Mouse (Mus musculus): ENCODE results near the gene Mgarp. TPM values are rescaled to one million over a fixed set of nuclear protein-coding genes. Genes with fewer than 3 reads are reported as not detected.

Gene Mgarp
- polyA plus RNA-seq, 1 experiment from 2014 or later: 1.6 TPM

DNA sequence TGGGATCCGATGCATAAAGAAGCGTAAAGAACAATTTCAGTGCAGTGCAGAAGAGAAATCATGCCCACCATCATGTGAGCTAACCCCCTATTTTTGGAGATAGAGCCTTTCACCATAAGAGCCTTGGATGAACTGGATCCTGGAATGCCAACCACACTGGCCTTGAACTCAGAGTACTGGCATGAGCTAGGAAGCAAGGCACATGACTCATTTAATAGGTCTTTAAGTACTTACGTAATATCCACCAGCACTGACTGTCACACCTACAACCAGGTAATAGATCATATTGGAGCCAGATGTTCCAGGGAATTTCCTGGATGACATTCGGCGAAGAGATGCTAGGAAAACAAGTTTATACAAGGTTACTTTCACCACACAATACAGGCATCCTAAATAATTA lies 4.9 kb downstream of the Mgarp start:
- Histone ChIP-seq H3K27ac (ENCODE audit: low read depth, low read length) (no peak overlapping the region), H3K36me3 (ENCODE audit: control insufficient read depth, insufficient read depth, low read length) (no peaks in the 10 kb centered on the region), H3K4me3 (ENCODE audit: low read length) (no peak overlapping the region), H3K9me3 (ENCODE audit: control insufficient read depth, low read length) (no peaks in the 10 kb centered on the region), H3K4me1 (ENCODE audit: control insufficient read depth, insufficient read depth, low read length) (peaks cover 5% of the 10 kb centered on the region; the same call in 1 of the 2 replicates), H3K9ac (ENCODE audit: low read depth, low read length) (no peak overlapping the region), H3K27me3 (ENCODE audit: control insufficient read depth, insufficient read depth, low read length) (peaks cover 11% of the 10 kb centered on the region), H3K4me2 (replicated peaks; ENCODE audit: low read depth, low read length) (no peak overlapping the region)
- WGBS: 93% methylated on average over 5 of the region's 5 CpGs
- ATAC-seq (ENCODE audit: low FRiP score, low TSS enrichment): no peak

DNA sequence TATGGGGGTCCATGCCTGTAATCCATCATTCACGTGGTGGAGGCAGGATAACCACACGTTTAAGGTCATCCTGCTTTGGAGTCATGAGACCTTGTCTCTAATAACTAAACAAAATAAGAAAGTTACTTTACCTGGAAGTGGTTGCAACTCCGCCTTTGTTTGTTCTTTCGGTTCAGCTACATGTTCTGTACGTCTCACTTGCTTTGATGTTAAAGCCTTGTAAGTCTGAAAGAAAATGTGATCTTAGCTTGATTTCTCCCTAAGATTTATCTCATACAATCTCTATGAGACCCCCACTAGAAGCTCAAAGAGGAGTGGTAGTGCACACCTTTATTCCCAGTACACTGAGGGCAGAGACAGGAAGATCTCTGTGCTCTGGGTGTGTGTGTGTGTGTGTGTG lies 5.4 kb downstream of the Mgarp start:
- Histone ChIP-seq H3K4me3 (ENCODE audit: low read length) (no peak overlapping the region), H3K27me3 (ENCODE audit: control insufficient read depth, insufficient read depth, low read length) (peaks cover 9% of the 10 kb centered on the region), H3K4me2 (replicated peaks; ENCODE audit: low read depth, low read length) (no peak overlapping the region), H3K9me3 (ENCODE audit: control insufficient read depth, low read length) (no peaks in the 10 kb centered on the region), H3K9ac (ENCODE audit: low read depth, low read length) (no peak overlapping the region), H3K36me3 (ENCODE audit: control insufficient read depth, insufficient read depth, low read length) (no peaks in the 10 kb centered on the region), H3K27ac (ENCODE audit: low read depth, low read length) (no peak overlapping the region), H3K4me1 (ENCODE audit: control insufficient read depth, insufficient read depth, low read length) (peaks cover 5% of the 10 kb centered on the region; the same call in 1 of the 2 replicates)
- 88% methylated on average over 5 of the region's 5 CpGs for WGBS
- no peak for ATAC-seq (ENCODE audit: low FRiP score, low TSS enrichment)

DNA sequence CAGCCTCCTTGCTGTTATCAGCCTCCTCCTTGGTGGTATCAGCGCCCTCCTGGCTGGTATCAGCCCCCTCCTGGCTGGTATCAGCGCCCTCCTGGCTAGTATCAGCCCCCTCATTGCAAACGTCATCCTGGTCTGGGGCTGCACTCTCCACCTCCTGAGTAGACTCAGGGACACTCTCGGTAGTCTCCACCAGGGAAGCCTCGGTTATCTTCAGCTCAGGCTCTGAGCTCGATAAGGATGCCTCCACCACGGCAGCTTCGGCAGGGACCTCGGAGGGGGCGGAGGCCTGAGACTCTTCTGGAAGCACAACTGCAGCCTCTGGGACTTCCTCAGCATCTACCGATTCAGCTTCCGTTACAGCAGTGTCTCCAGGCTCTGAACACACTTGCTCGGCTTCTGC lies 7.6 kb downstream of the Mgarp start:
- WGBS: 5% methylated on average over 13 of the region's 13 CpGs
- Histone ChIP-seq H3K4me3 (ENCODE audit: low read length) (peak overlapping the region; percentile 17), H3K9ac (ENCODE audit: low read depth, low read length) (peak overlapping the region; percentile 53; the same call in 1 of the 2 replicates)

DNA sequence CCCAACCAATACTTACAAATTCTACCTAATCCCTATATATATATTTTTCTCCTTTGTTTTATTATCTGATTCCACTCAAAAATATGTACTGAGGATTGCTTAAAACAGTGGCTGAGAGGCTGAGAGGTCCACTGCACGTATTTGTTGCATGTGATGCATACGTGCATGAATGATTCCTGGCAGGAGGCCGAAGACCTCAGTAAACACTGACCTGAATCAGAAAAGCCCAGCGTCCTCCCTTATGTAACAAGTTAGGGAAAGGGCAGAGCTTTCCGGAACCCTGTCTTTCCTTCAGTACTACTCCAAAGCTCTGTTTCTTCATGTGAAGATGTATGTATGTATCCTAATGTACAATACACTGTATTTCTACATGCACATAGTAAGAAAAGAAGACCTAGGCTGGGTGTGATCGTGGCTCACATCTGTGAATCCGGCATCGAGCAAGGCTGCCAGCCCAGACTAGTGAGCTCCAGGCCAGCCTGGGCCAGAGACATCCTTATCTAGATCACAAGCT lies 8.6 kb downstream of the Mgarp start:
- WGBS: 78% methylated on average over 8 of the region's 8 CpGs
- Histone ChIP-seq H3K4me1 (ENCODE audit: control insufficient read depth, insufficient read depth, low read length) (peaks cover 5% of the 10 kb centered on the region; the same call in 1 of the 2 replicates), H3K27ac (ENCODE audit: low read depth, low read length) (no peak overlapping the region), H3K9me3 (ENCODE audit: control insufficient read depth, low read length) (no peaks in the 10 kb centered on the region), H3K4me3 (ENCODE audit: low read length) (no peak overlapping the region), H3K36me3 (ENCODE audit: control insufficient read depth, insufficient read depth, low read length) (no peaks in the 10 kb centered on the region), H3K9ac (ENCODE audit: low read depth, low read length) (no peak overlapping the region), H3K27me3 (ENCODE audit: control insufficient read depth, insufficient read depth, low read length) (no peaks in the 10 kb centered on the region; the same call in 1 of the 2 replicates), H3K4me2 (replicated peaks; ENCODE audit: low read depth, low read length) (no peak overlapping the region)
- no peak for ATAC-seq (ENCODE audit: low FRiP score, low TSS enrichment)

More for the DNA sequence above, 7.6 kb downstream of the Mgarp start:
- Histone ChIP-seq H3K4me1 (ENCODE audit: control insufficient read depth, insufficient read depth, low read length) (peaks cover 5% of the 10 kb centered on the region; the same call in 1 of the 2 replicates), H3K9me3 (ENCODE audit: control insufficient read depth, low read length) (no peaks in the 10 kb centered on the region), H3K36me3 (ENCODE audit: control insufficient read depth, insufficient read depth, low read length) (no peaks in the 10 kb centered on the region), H3K27me3 (ENCODE audit: control insufficient read depth, insufficient read depth, low read length) (no peaks in the 10 kb centered on the region; the same call in 1 of the 2 replicates), H3K27ac (ENCODE audit: low read depth, low read length) (no peak overlapping the region), H3K4me2 (replicated peaks; ENCODE audit: low read depth, low read length) (peak overlapping the region; percentile 42)
- ATAC-seq (ENCODE audit: low FRiP score, low TSS enrichment): peak; percentile 55; the same call in 1 of the 2 replicates

DNA sequence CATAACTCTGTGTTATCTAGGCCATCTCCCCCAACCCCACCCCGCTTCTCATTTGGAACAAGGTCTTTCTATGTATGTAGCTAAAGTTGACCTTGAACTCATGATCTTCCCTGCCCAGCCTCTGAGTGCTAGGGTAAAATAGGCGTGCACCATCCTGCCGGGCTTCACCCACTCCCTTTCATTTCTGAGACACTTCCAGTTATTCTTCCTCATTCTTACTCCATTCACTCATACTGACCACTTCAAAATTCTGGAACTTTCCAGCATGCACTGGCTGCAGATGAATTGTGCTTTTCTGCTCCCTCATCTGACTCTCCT lies 9.4 kb downstream of the Mgarp start:
- H3K9ac ChIP-seq (ENCODE audit: low read depth, low read length): no peak overlapping the region
- ATAC-seq (ENCODE audit: low FRiP score, low TSS enrichment): no peak
- no peak overlapping the region for H3K4me3 ChIP-seq (ENCODE audit: low read length)
- no peaks in the 10 kb centered on the region for H3K9me3 ChIP-seq (ENCODE audit: control insufficient read depth, low read length)
- no peak overlapping the region for H3K4me2 ChIP-seq (replicated peaks; ENCODE audit: low read depth, low read length)
- H3K4me1 ChIP-seq (ENCODE audit: control insufficient read depth, insufficient read depth, low read length): peaks cover 5% of the 10 kb centered on the region; the same call in 1 of the 2 replicates
- H3K27ac ChIP-seq (ENCODE audit: low read depth, low read length): no peak overlapping the region
- WGBS: 72% methylated on average over 3 of the region's 3 CpGs
- no peaks in the 10 kb centered on the region; the same call in 1 of the 2 replicates for H3K27me3 ChIP-seq (ENCODE audit: control insufficient read depth, insufficient read depth, low read length)
- H3K36me3 ChIP-seq (ENCODE audit: control insufficient read depth, insufficient read depth, low read length): no peaks in the 10 kb centered on the region

DNA sequence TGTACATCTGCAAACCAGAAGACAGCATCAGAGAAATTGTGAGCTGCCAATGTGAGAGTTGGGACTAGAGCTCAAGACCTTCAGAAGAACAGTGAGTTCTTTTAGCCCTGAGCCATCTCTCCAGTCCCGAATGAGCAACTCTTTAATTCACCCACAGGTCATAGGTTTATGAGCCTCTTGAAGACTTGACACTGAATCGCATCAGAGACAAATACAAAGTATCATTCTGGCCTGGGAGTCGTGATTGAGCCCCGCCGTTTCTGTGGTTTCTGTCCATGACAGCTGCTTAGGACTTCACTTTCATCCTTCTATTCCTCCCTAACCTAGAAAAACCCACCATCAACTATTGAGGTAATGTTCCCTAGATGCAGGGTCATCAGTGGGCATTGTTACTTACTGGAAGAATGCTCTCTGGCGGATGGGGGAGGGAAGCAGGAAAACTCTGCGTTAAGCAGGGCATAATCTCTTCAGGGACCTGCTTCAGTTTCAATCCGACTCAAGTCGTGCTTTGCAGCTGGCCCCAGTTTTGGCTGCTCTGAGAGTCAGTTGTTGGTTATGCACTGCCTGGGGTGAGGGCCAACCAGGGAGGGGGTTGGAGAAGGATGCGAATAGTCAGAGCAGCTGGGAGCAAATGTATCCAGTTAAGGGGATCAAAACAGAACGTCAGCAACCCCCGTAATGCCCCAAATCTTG lies 10.0 kb downstream of the Mgarp start:
- WGBS: 36% methylated on average over 12 of the region's 12 CpGs
- Histone ChIP-seq H3K4me2 (replicated peaks; ENCODE audit: low read depth, low read length) (no peak overlapping the region), H3K27me3 (ENCODE audit: control insufficient read depth, insufficient read depth, low read length) (no peaks in the 10 kb centered on the region; the same call in 1 of the 2 replicates), H3K4me1 (ENCODE audit: control insufficient read depth, insufficient read depth, low read length) (peaks cover 5% of the 10 kb centered on the region; the same call in 1 of the 2 replicates), H3K4me3 (ENCODE audit: low read length) (no peak overlapping the region), H3K36me3 (ENCODE audit: control insufficient read depth, insufficient read depth, low read length) (no peaks in the 10 kb centered on the region), H3K9ac (ENCODE audit: low read depth, low read length) (no peak overlapping the region), H3K27ac (ENCODE audit: low read depth, low read length) (no peak overlapping the region), H3K9me3 (ENCODE audit: control insufficient read depth, low read length) (no peaks in the 10 kb centered on the region)
- no peak for ATAC-seq (ENCODE audit: low FRiP score, low TSS enrichment)

DNA sequence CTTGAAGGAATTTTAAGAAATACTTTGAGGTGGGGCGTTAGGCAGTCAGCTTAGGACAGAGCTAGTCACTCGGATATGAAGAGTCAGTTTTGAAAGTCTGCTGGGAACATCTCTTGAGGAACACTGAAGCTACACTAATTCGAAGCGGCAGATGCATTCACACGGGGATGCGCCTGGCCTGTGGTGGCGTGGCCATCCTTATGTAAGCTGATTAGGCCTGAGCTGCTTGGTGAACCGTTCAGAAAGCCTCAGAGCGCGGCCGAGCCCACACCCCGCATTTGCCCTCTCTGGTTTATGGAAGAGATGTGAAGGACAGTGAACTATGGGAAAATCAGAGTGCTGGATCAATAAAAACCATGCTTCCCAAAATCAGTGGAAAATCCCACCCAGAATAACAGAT lies 13.1 kb downstream of the Mgarp start:
- no peak overlapping the region for H3K4me2 ChIP-seq (replicated peaks; ENCODE audit: low read depth, low read length)
- no peak overlapping the region for H3K9ac ChIP-seq (ENCODE audit: low read depth, low read length)
- H3K9me3 ChIP-seq (ENCODE audit: control insufficient read depth, low read length): no peaks in the 10 kb centered on the region
- ATAC-seq (ENCODE audit: low FRiP score, low TSS enrichment): no peak
- H3K36me3 ChIP-seq (ENCODE audit: control insufficient read depth, insufficient read depth, low read length): no peaks in the 10 kb centered on the region
- 60% methylated on average over 12 of the region's 12 CpGs for WGBS
- H3K4me3 ChIP-seq (ENCODE audit: low read length): no peak overlapping the region
- no peaks in the 10 kb centered on the region for H3K27me3 ChIP-seq (ENCODE audit: control insufficient read depth, insufficient read depth, low read length)
- H3K4me1 ChIP-seq (ENCODE audit: control insufficient read depth, insufficient read depth, low read length): 0 out of 2 replicates have a peak, but pooled peaks cover under 1% of the 10 kb centered on the region
- no peak overlapping the region for H3K27ac ChIP-seq (ENCODE audit: low read depth, low read length)

DNA sequence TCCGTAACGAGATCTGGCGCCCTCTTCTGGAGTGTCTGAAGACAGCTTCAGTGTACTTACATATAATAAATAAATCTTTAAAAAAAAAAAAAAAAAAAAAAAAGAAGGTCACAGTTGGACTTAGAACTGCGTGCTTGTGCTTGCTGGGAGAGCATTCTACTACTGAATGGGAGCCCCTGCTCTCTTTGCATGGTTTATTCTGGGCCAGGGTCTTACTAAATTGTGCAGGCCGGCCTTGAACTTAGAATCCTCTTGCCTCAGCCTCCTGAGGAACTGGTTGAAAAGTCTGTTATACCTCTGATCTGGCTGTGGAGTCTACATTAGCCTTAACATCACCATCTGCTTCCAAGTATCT lies 15.9 kb downstream of the Mgarp start:
- 76% methylated on average over 2 of the region's 5 CpGs for WGBS

More for the DNA sequence above, 15.9 kb downstream of the Mgarp start:
- Histone ChIP-seq H3K4me1 (ENCODE audit: control insufficient read depth, insufficient read depth, low read length) (0 out of 2 replicates have a peak, but pooled peaks cover 3% of the 10 kb centered on the region), H3K4me2 (replicated peaks; ENCODE audit: low read depth, low read length) (no peak overlapping the region), H3K4me3 (ENCODE audit: low read length) (no peak overlapping the region), H3K27ac (ENCODE audit: low read depth, low read length) (no peak overlapping the region), H3K27me3 (ENCODE audit: control insufficient read depth, insufficient read depth, low read length) (no peaks in the 10 kb centered on the region), H3K9me3 (ENCODE audit: control insufficient read depth, low read length) (no peaks in the 10 kb centered on the region), H3K9ac (ENCODE audit: low read depth, low read length) (no peak overlapping the region), H3K36me3 (ENCODE audit: control insufficient read depth, insufficient read depth, low read length) (no peaks in the 10 kb centered on the region)
- no peak; the same call in 1 of the 2 replicates for ATAC-seq (ENCODE audit: low FRiP score, low TSS enrichment)

Data from kidney, embryonic 14.5 days (tissue).